Mouse (Mus musculus) liver, adult 2 months (tissue): ENCODE results near the gene Nkd1. TPM values are rescaled to one million over a fixed set of nuclear protein-coding genes. Genes with fewer than 3 reads are reported as not detected.

ENCODE experiments used
- DNase-seq: peaks from one replicate; pipeline ENCODE4 v3.0.0-alpha.2; 2011; ENCODE audit warnings: low read depth, low spot score; ENCODE audit errors: extremely low read depth
- H3K27ac ChIP-seq: fragments of 200-500 bp; replicated peaks from 2 replicates; pipeline ENCODE4 v1.5.1; 2012; ENCODE audit warnings: low read depth, mild to moderate bottlenecking, control low read depth, inconsistent platforms, low read length; ENCODE audit not compliant: insufficient read depth
- H3K27me3 ChIP-seq: fragments of 200-500 bp; 2 replicates; pipeline ENCODE4 v1.6.1; 2012; ENCODE audit warnings: mild to moderate bottlenecking, moderate library complexity, low read length, inconsistent platforms; ENCODE audit not compliant: control insufficient read depth, insufficient read depth
- H3K36me3 ChIP-seq: fragments of 200-500 bp; 2 replicates; pipeline ENCODE4 v1.6.1; 2012; ENCODE audit warnings: low read length, inconsistent platforms; ENCODE audit not compliant: control insufficient read depth, insufficient read depth
- H3K4me1 ChIP-seq: fragments of 200-500 bp; 2 replicates; pipeline ENCODE4 v1.6.1; 2011; ENCODE audit warnings: low read length; ENCODE audit not compliant: control insufficient read depth, insufficient read depth
- H3K4me3 ChIP-seq: fragments of 200-500 bp; 2 replicates; pipeline ENCODE4 v1.5.1; 2011; ENCODE audit warnings: low read depth, mild to moderate bottlenecking, control low read depth, low read length, moderate library complexity; ENCODE audit not compliant: insufficient read depth
- H3K79me2 ChIP-seq: fragments of 200-500 bp; 2 replicates; pipeline ENCODE4 v1.6.1; 2012; ENCODE audit warnings: inconsistent platforms, mild to moderate bottlenecking, low read length, moderate library complexity; ENCODE audit not compliant: control insufficient read depth, insufficient read depth
- H3K9ac ChIP-seq: fragments of 200-500 bp; 2 replicates; pipeline ENCODE4 v1.6.1; 2012; ENCODE audit warnings: low read depth, mild to moderate bottlenecking, control low read depth, inconsistent platforms, low read length
- CTCF ChIP-seq: fragments of 200-500 bp; IDR thresholded peaks from 2 replicates; pipeline ENCODE4 v1.5.1; 2011; ENCODE audit warnings: low read depth, low read length, control low read depth
- POLR2A ChIP-seq: fragments of 200-500 bp; IDR thresholded peaks from 2 replicates; pipeline ENCODE4 v1.6.1; 2011; ENCODE audit warnings: low read length, control low read depth; ENCODE audit not compliant: insufficient read depth; ENCODE audit errors: extremely low read depth
- WGBS: fragments of 180-500 bp; shearing (Covaris S2); methylation state at CpG from one replicate; pipeline ENCODE4 v1.1.7; 2018; 5-methylcytosine and 5-hydroxymethylcytosine counted together
- polyA plus RNA-seq: library from polyadenylated mRNA; depleted of rRNA; stranded (reverse); fragments of >200 nt; gene quantifications from 2 replicates; pipeline ENCODE4 v1.2.3, GENCODE M21; 2012
- total RNA-seq: library from RNA; depleted of rRNA; stranded (reverse); fragments of >200 nt; gene quantifications from 2 replicates; pipeline ENCODE4 v1.2.3, GENCODE M21; 2014

The Nkd1 gene
- total and polyA plus RNA-seq, 2 experiments = 1.9 to 7.6 TPM

DNA sequence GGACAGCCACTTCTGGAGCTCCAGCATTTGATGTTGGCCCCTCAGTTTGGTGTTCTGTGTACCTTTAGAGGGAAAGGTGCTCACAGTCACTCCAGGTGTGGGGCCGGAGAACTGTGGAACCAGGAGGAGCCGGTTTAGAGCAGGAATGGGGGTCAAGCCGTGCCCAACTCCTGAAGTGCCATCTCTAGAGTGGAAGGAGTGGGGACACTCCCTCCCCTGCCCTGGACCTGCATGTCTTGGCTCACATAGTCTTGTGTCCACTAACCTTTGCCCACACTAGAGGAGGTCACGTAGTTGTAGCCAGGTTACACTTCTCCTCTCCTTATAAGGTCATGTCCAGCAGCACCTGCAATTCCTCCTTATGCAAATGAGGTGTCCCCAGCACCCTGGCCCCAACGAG is 14.2 kb upstream of the Nkd1 start:
- no peak for DNase-seq
- H3K27me3 ChIP-seq = 0 out of 2 replicates have a peak, but pooled peaks cover 2% of the 10 kb centered on the region
- H3K27ac ChIP-seq = no peak overlapping the region
- H3K4me1 ChIP-seq = no peaks in the 10 kb centered on the region
- H3K4me3 ChIP-seq = no peak overlapping the region
- 71% methylated on average over 5 of the region's 5 CpGs for WGBS
- no peaks in the 10 kb centered on the region for H3K79me2 ChIP-seq
- H3K36me3 ChIP-seq = no peaks in the 10 kb centered on the region
- no peak for TF ChIP-seq CTCF
- TF ChIP-seq POLR2A = no peak
- no peak overlapping the region for H3K9ac ChIP-seq

DNA sequence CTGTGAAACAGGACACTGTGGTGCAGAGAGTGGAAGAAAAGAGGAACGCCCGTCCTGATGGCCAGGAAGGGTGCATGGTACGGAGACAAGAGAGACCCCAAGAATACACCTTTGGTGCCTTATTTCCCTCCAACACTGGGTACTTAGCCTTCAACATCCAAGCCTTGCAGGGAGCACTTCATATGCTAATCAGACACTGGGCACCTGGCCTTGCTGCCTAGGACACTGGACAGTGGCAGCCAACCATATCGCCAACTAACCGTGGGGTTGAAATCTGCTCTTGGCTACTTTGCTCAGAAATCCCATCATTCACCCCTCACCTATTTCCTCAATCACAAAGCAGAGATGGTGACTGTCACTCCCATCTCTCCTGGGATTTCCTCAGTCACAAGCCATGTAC is 10.1 kb upstream of the Nkd1 start:
- Histone ChIP-seq H3K27ac (no peak overlapping the region), H3K79me2 (no peaks in the 10 kb centered on the region), H3K4me1 (no peaks in the 10 kb centered on the region), H3K4me3 (no peak overlapping the region), H3K27me3 (0 out of 2 replicates have a peak, but pooled peaks cover 4% of the 10 kb centered on the region), H3K9ac (no peak overlapping the region), H3K36me3 (no peaks in the 10 kb centered on the region)
- 91% methylated on average over 5 of the region's 5 CpGs for WGBS
- TF ChIP-seq POLR2A = no peak
- no peak for TF ChIP-seq CTCF
- DNase-seq = no peak

DNA sequence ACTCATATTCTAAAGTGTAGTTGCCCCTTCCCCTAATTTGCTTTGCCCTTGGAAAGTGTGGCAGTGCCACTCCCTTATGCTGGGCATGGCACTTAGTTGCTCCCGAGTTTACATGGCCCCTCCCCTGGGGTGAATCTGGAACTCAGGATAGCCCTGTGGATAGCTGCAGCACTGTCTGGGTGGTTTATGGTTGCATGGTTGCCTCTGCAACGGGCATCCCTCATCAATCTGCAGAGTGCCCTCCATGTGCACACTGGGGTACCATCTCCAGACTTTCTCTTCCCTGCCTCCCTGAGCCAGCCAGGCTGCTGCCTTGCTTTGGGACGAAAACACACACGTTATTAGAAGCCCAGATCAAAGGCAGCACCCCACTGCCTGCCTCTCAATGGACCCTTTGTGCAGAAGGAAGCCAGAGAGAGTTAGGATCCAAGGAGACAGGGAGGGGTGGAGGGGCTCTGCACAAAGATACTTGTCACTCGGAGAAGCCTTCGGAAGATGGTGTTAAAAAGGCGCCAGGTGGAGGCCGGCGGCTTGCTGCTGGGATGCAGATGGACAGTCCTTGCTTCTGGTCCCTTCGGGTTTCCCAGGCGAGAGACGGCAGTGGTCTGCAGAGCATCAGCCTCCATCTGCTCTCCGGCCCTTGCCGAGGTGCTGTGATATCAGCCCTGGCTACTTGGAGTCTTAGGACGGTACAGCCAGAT is 8.9 kb upstream of the Nkd1 start:
- Histone ChIP-seq H3K79me2 (no peaks in the 10 kb centered on the region), H3K4me3 (no peak overlapping the region), H3K4me1 (no peaks in the 10 kb centered on the region), H3K27me3 (peaks cover 4% of the 10 kb centered on the region; the same call in 1 of the 2 replicates), H3K36me3 (no peaks in the 10 kb centered on the region), H3K27ac (no peak overlapping the region), H3K9ac (no peak overlapping the region)
- TF ChIP-seq POLR2A = no peak
- TF ChIP-seq CTCF = no peak
- no peak for DNase-seq
- 20% methylated on average over 15 of the region's 15 CpGs for WGBS

DNA sequence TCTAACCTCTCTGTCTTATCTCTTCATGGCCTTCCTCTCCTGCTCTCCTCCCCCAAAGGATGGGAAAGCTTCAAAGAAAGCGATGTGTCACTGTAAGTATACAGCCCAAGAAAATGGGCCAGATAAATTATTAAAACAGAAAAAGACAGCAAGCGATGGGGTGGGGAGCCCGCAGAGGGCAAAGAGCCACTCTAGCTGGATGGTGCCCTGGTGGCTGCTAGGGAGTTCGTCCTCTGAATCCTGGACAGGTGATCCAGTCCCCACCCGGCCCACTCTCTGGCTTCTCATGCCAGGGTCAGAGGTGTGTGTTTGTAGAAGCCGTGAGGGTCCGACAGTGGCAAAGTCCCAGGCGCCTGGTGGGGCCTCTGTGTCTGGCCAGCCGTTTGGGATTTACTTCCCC is 3.1 kb upstream of the Nkd1 start:
- no peak for DNase-seq
- no peak overlapping the region for H3K27ac ChIP-seq
- TF ChIP-seq CTCF = no peak
- no peak overlapping the region for H3K9ac ChIP-seq
- 43% methylated on average over 9 of the region's 9 CpGs for WGBS
- no peaks in the 10 kb centered on the region for H3K4me1 ChIP-seq
- peaks cover 9% of the 10 kb centered on the region for H3K27me3 ChIP-seq
- H3K4me3 ChIP-seq = no peak overlapping the region
- H3K36me3 ChIP-seq = no peaks in the 10 kb centered on the region
- H3K79me2 ChIP-seq = no peaks in the 10 kb centered on the region

DNA sequence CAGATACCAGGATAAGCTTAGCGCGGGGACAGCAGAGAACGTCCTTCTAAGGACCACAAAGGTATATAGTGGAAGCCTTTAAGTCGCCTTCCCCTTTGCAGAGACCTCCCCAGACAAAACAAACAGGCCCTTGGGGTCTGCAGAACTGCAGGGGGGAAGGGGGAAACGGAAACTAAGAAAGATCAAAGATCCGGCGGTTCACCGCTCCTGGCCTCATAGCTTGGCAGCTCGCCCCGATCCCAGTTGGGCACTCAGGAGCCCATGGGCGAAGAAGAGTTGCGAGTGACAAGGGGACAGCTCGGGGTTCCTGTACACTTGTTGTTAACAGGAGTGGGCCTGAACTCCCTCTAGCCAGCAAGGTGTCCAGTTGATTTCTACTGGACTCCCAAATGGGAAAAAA is 773 bp upstream of the Nkd1 start:
- H3K27me3 ChIP-seq = peaks cover 9% of the 10 kb centered on the region
- 14% methylated on average over 13 of the region's 13 CpGs for WGBS
- TF ChIP-seq POLR2A (no peak), CTCF (no peak)
- no peak for DNase-seq
- no peaks in the 10 kb centered on the region for H3K4me1 ChIP-seq
- H3K9ac ChIP-seq = no peak overlapping the region
- H3K4me3 ChIP-seq = no peak overlapping the region
- no peak overlapping the region for H3K27ac ChIP-seq
- H3K36me3 ChIP-seq = no peaks in the 10 kb centered on the region
- no peaks in the 10 kb centered on the region for H3K79me2 ChIP-seq

DNA sequence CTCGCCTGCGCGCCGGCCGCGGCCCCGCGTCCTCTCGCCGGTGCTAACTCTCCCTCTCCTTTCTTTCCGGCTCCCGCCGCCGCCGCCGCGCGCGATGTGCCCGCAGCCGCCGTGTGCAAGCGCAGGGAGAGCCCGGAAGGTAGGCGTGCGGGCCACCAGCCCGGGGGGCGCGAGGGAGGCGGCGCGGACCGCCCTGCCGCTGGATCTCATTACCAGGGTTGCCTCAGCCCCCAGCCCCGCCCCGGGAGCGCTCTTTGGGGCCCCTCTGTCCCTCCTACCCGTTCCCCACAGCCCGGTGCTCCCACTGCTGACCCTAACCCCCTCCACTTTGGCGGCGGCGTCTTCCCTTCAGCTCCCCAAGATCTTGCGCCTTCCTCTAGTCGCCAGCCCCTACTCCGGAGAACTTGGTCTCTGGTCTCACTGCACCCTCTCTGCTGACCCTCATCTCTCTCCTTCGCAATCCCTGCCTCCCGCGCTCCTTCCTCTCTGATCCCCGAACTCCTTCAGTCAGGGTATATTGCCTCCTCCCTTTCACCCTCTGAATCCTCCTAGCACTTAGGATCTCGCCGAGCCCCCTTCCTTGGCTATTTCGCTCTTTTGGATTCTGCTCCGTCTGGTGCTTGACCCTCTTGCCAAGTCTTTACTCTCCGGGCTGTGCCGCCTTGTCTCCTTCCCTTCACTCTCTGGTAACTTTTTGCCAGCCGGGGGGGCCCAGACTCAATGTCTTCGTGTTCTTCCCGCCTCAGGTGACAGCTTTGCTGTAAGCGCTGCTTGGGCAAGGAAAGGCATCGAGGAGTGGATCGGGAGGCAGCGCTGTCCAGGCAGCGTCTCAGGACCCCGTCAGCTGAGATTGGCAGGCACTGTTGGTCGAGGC is 624 bp downstream of the Nkd1 start:
- TF ChIP-seq CTCF = no peak
- no peak for TF ChIP-seq POLR2A
- WGBS = 3% methylated on average over 61 of the region's 65 CpGs
- H3K9ac ChIP-seq = peak overlapping the region; percentile 77
- no peak overlapping the region for H3K27ac ChIP-seq
- H3K27me3 ChIP-seq = peaks cover 9% of the 10 kb centered on the region; the same call in 1 of the 2 replicates
- DNase-seq = no peak
- H3K36me3 ChIP-seq = no peaks in the 10 kb centered on the region
- no peaks in the 10 kb centered on the region for H3K4me1 ChIP-seq
- peak overlapping the region; percentile 47 for H3K4me3 ChIP-seq
- H3K79me2 ChIP-seq = no peaks in the 10 kb centered on the region
